Mouse (Mus musculus) heart, postnatal 0 days (tissue): Measurements from ENCODE around the gene Mgam.

ENCODE experiments used
- CTCF ChIP-seq: IDR thresholded peaks from 2 replicates; pipeline ENCODE4 v1.5.1; 2016; ENCODE audit warnings: antibody characterized with exemption, control low read depth, low read depth
- EP300 ChIP-seq: IDR thresholded peaks from 2 replicates; pipeline ENCODE4 v1.6.1; 2016; ENCODE audit warnings: antibody characterized with exemption, low read depth

GRCm38 (mm10) chr6:40739545-40739944, 110.9 kb downstream of the Mgam start:
- TF ChIP-seq CTCF (no peak), EP300 (no peak)
